Mouse (Mus musculus) splenic B cell, adult 2 months (primary cell): Measurements from ENCODE around the gene Tbx19.

Experiments used
- DNase-seq: peaks from one replicate; pipeline ENCODE4 v3.0.0-alpha.2; 2011; ENCODE audit warnings: low read depth, low spot score
- H3K27me3 ChIP-seq: 2 replicates; pipeline ENCODE4 v1.6.1; 2012; ENCODE audit warnings: mild to moderate bottlenecking, low read length, moderate library complexity, mixed read lengths; ENCODE audit not compliant: control insufficient read depth, poor library complexity, insufficient read depth, severe bottlenecking
- H3K36me3 ChIP-seq: 2 replicates; pipeline ENCODE4 v1.6.1; 2012; ENCODE audit warnings: mild to moderate bottlenecking, low read length, moderate library complexity, mixed read lengths; ENCODE audit not compliant: control insufficient read depth, poor library complexity, insufficient read depth, severe bottlenecking

The Tbx19 gene

GRCm38 (mm10) chr1:165191611-165192010, 31.0 kb upstream of the Tbx19 start:
- Histone ChIP-seq H3K27me3 (no peaks in the 10 kb centered on the region), H3K36me3 (no peaks in the 10 kb centered on the region; the same call in 1 of the 2 replicates)
- DNase-seq = no peak

- H3K36me3 ChIP-seq = no peaks in the 10 kb centered on the region; the same call in 1 of the 2 replicates
- H3K27me3 ChIP-seq = no peaks in the 10 kb centered on the region
- no peak for DNase-seq
These were observed 30.1 kb upstream of the Tbx19 start for GRCm38 (mm10) chr1:165190571-165191273.

- Histone ChIP-seq H3K27me3 (no peaks in the 10 kb centered on the region), H3K36me3 (no peaks in the 10 kb centered on the region; the same call in 1 of the 2 replicates)
- DNase-seq = no peak
These were observed 29.5 kb upstream of the Tbx19 start for GRCm38 (mm10) chr1:165190068-165190467.

GRCm38 (mm10) chr1:165188806-165189580, 28.4 kb upstream of the Tbx19 start:
- peak; percentile 46 for DNase-seq
- Histone ChIP-seq H3K36me3 (no peaks in the 10 kb centered on the region; the same call in 1 of the 2 replicates), H3K27me3 (no peaks in the 10 kb centered on the region)

GRCm38 (mm10) chr1:165187357-165187756, 26.8 kb upstream of the Tbx19 start:
- peak; percentile 23 for DNase-seq
- no peaks in the 10 kb centered on the region for H3K27me3 ChIP-seq
- no peaks in the 10 kb centered on the region; the same call in 1 of the 2 replicates for H3K36me3 ChIP-seq

GRCm38 (mm10) chr1:165186491-165186890, 25.9 kb upstream of the Tbx19 start:
- Histone ChIP-seq H3K36me3 (no peaks in the 10 kb centered on the region; the same call in 1 of the 2 replicates), H3K27me3 (no peaks in the 10 kb centered on the region)
- no peak for DNase-seq

GRCm38 (mm10) chr1:165185116-165185515, 24.5 kb upstream of the Tbx19 start:
- DNase-seq = no peak
- no peaks in the 10 kb centered on the region; the same call in 1 of the 2 replicates for H3K36me3 ChIP-seq
- H3K27me3 ChIP-seq = no peaks in the 10 kb centered on the region

GRCm38 (mm10) chr1:165184178-165184577, 23.6 kb upstream of the Tbx19 start:
- Histone ChIP-seq H3K27me3 (no peaks in the 10 kb centered on the region), H3K36me3 (no peaks in the 10 kb centered on the region; the same call in 1 of the 2 replicates)
- no peak for DNase-seq

GRCm38 (mm10) chr1:165183400-165183799, 22.8 kb upstream of the Tbx19 start:
- no peaks in the 10 kb centered on the region for H3K27me3 ChIP-seq
- DNase-seq = no peak
- no peaks in the 10 kb centered on the region; the same call in 1 of the 2 replicates for H3K36me3 ChIP-seq

GRCm38 (mm10) chr1:165179321-165179720, 18.7 kb upstream of the Tbx19 start:
- no peak for DNase-seq
- no peaks in the 10 kb centered on the region for H3K27me3 ChIP-seq
- no peaks in the 10 kb centered on the region; the same call in 1 of the 2 replicates for H3K36me3 ChIP-seq

- Histone ChIP-seq H3K36me3 (no peaks in the 10 kb centered on the region; the same call in 1 of the 2 replicates), H3K27me3 (no peaks in the 10 kb centered on the region)
- DNase-seq = no peak
These were observed 17.5 kb upstream of the Tbx19 start for GRCm38 (mm10) chr1:165178075-165178474.

- no peaks in the 10 kb centered on the region for H3K27me3 ChIP-seq
- H3K36me3 ChIP-seq = no peaks in the 10 kb centered on the region
- no peak for DNase-seq
These were observed 13.6 kb upstream of the Tbx19 start for GRCm38 (mm10) chr1:165174059-165174616.

- H3K36me3 ChIP-seq = no peaks in the 10 kb centered on the region
- DNase-seq = no peak
- no peaks in the 10 kb centered on the region for H3K27me3 ChIP-seq
These were observed 10.7 kb upstream of the Tbx19 start for GRCm38 (mm10) chr1:165171277-165171676.

GRCm38 (mm10) chr1:165170157-165170556, 9.6 kb upstream of the Tbx19 start:
- Histone ChIP-seq H3K27me3 (no peaks in the 10 kb centered on the region), H3K36me3 (no peaks in the 10 kb centered on the region)
- DNase-seq = no peak

GRCm38 (mm10) chr1:165169462-165169861, 8.9 kb upstream of the Tbx19 start:
- Histone ChIP-seq H3K27me3 (no peaks in the 10 kb centered on the region), H3K36me3 (no peaks in the 10 kb centered on the region)
- no peak for DNase-seq
